Mouse (Mus musculus) adrenal gland, adult 18-20 months (tissue): ENCODE data around the gene Efcab11. TPM values are rescaled to one million over a fixed set of nuclear protein-coding genes. Genes with fewer than 3 reads are reported as not detected.

Experiments used
- DNase-seq, 2 experiments: peaks; one replicate each; pipeline ENCODE4 v3.0.0; 2021 to 2022; ENCODE audit warnings: low spot score in 2 of 2
- total RNA-seq, 2 experiments: library from RNA; stranded (reverse); gene quantifications; 1 replicate in 1 of 2; 2 replicates in 1 of 2; pipeline ENCODE4 v1.2.3; 2021

The Efcab11 gene
- total RNA-seq, 2 experiments from 2014 or later = 0.29 TPM; not detected in 1

- DNase-seq = no peak
Observed at GRCm38 (mm10) chr12:99686418-99686992, 197.7 kb downstream of the Efcab11 start.

GRCm38 (mm10) chr12:99685451-99686100 is 198.7 kb downstream of the Efcab11 start:
- DNase-seq = no peak

GRCm38 (mm10) chr12:99681681-99682080 is 202.6 kb downstream of the Efcab11 start:
- DNase-seq = no peak

GRCm38 (mm10) chr12:99671866-99672191 is 212.4 kb downstream of the Efcab11 start:
- no peak for DNase-seq

- DNase-seq = peak in 1 of 2 experiments; percentile 42
Observed at GRCm38 (mm10) chr12:99671162-99671865, 212.9 kb downstream of the Efcab11 start.

GRCm38 (mm10) chr12:99670762-99671152 is 213.5 kb downstream of the Efcab11 start:
- no peak for DNase-seq

GRCm38 (mm10) chr12:99669976-99670761 is 214.1 kb downstream of the Efcab11 start:
- peak in 1 of 2 experiments; percentile 18 for DNase-seq

GRCm38 (mm10) chr12:99654991-99655880 is 229.0 kb downstream of the Efcab11 start:
- DNase-seq = no peak

GRCm38 (mm10) chr12:99652459-99652858 is 231.8 kb downstream of the Efcab11 start:
- no peak for DNase-seq

- DNase-seq = no peak
Observed at GRCm38 (mm10) chr12:99649732-99650131, 234.5 kb downstream of the Efcab11 start.

- no peak for DNase-seq
Observed at GRCm38 (mm10) chr12:99648781-99649180, 235.5 kb downstream of the Efcab11 start.

- DNase-seq = no peak
Observed at GRCm38 (mm10) chr12:99646556-99647354, 237.5 kb downstream of the Efcab11 start.

- peak; percentile 82 to 91 for DNase-seq
Observed at GRCm38 (mm10) chr12:99645418-99645817, 238.8 kb downstream of the Efcab11 start.

- DNase-seq = no peak
Observed at GRCm38 (mm10) chr12:99644966-99645365, 239.3 kb downstream of the Efcab11 start.

Other genes with a start within 250 kb of the Efcab11 start
- 10 to 100 TPM; 10.1 to 10.5 TPM for gene Tdp1, start 78 bp upstream of the Efcab11 start, total RNA-seq
- gene Kcnk13, start 80.1 kb upstream of the Efcab11 start, total RNA-seq = 1 to 10 TPM; 1.2 TPM
- 100 to 1,000 TPM; 185 to 265 TPM for gene Psmc1, start 225.7 kb upstream of the Efcab11 start, total RNA-seq